Mouse (Mus musculus): ENCODE measurements at regions not wholly inside any gene's neighbourhood (a gene's known extent, or its start where the extent isn't known, plus 50 kb on each side); places are given as distances from the start of the nearest gene placed in this dataset.
A peak's percentile ranks its signal among the peaks of the same experiment; 100 is the strongest.

- Histone ChIP-seq H3K36me3 (ENCODE audit: control insufficient read depth, insufficient read depth, low read length) (no peaks in the 10 kb centered on the region), H3K27ac (ENCODE audit: low read length) (no peak overlapping the region), H3K27me3 (ENCODE audit: control insufficient read depth, insufficient read depth, low read depth, low read length) (no peaks in the 10 kb centered on the region), H3K4me2 (ENCODE audit: low read length) (no peak overlapping the region), H3K4me1 (ENCODE audit: control insufficient read depth, insufficient read depth, low read length) (0 out of 2 replicates have a peak, but pooled peaks cover 2% of the 10 kb centered on the region), H3K4me3 (ENCODE audit: low read depth, low read length) (no peak overlapping the region), H3K9me3 (replicated peaks; ENCODE audit: control insufficient read depth, low read length, poor library complexity, severe bottlenecking) (0 out of 2 replicates have a peak, but pooled peaks cover 4% of the 10 kb centered on the region), H3K9ac (ENCODE audit: low read depth, low read length) (no peak overlapping the region)
- ATAC-seq = no peak
- 72% methylated on average over 2 of the region's 2 CpGs for WGBS
Observed at GRCm38 (mm10) chr11:56633445-56633844, 377.7 kb upstream of the Gria1 start.

- ATAC-seq = no peak
- Histone ChIP-seq H3K36me3 (ENCODE audit: control insufficient read depth, insufficient read depth, low read length) (no peaks in the 10 kb centered on the region), H3K27ac (ENCODE audit: low read length) (peak overlapping the region; percentile 23; the same call in 1 of the 2 replicates), H3K27me3 (ENCODE audit: control insufficient read depth, insufficient read depth, low read depth, low read length) (no peaks in the 10 kb centered on the region), H3K4me1 (ENCODE audit: control insufficient read depth, insufficient read depth, low read length) (0 out of 2 replicates have a peak, but pooled peaks cover 2% of the 10 kb centered on the region), H3K9ac (ENCODE audit: low read depth, low read length) (no peak overlapping the region), H3K4me3 (ENCODE audit: low read depth, low read length) (no peak overlapping the region), H3K4me2 (ENCODE audit: low read length) (no peak overlapping the region), H3K9me3 (replicated peaks; ENCODE audit: control insufficient read depth, low read length, poor library complexity, severe bottlenecking) (no peaks in the 10 kb centered on the region)
- WGBS = 46% methylated on average over 8 of the region's 8 CpGs
Observed at GRCm38 (mm10) chr11:56636606-56637226, 374.5 kb upstream of the Gria1 start.

DNA sequence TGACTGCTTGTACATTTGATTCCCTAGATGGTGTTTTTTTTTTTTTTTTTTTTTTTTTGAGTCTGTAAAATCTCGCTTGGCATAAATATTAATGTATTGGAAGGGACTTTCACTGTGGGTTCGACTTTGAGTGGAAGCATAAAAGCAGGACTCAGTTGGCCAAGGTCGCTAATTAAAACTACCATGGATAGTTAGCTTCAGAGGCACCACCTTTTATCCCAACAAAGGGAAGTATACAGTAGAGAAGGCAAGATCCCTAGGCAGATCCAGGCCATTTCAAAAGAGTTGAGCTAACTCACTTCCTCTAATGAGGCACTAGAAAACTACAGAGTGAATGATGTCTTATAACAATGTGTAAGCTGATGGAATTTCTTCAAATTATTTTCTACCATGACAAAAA lies 369.5 kb upstream of the Gria1 start:
- no peak overlapping the region for H3K4me3 ChIP-seq (ENCODE audit: low read depth, low read length)
- no peak overlapping the region for H3K9ac ChIP-seq (ENCODE audit: low read depth, low read length)
- no peak overlapping the region for H3K4me2 ChIP-seq (ENCODE audit: low read length)
- ATAC-seq = no peak
- no peaks in the 10 kb centered on the region for H3K27me3 ChIP-seq (ENCODE audit: control insufficient read depth, insufficient read depth, low read depth, low read length)
- H3K36me3 ChIP-seq (ENCODE audit: control insufficient read depth, insufficient read depth, low read length) = no peaks in the 10 kb centered on the region
- no peak overlapping the region for H3K27ac ChIP-seq (ENCODE audit: low read length)
- 61% methylated on average over 3 of the region's 3 CpGs for WGBS
- H3K4me1 ChIP-seq (ENCODE audit: control insufficient read depth, insufficient read depth, low read length) = 0 out of 2 replicates have a peak, but pooled peaks cover 2% of the 10 kb centered on the region
- H3K9me3 ChIP-seq (replicated peaks; ENCODE audit: control insufficient read depth, low read length, poor library complexity, severe bottlenecking) = no peaks in the 10 kb centered on the region; the same call in 1 of the 2 replicates
